Mouse (Mus musculus) forebrain, postnatal 0 days (tissue): Measurements from ENCODE around the gene Rdm1. TPM values are rescaled to one million over a fixed set of nuclear protein-coding genes. Genes with fewer than 3 reads are reported as not detected.
"Not testable (repeated sequence)": the region's sequence is repeated elsewhere in the genome, so short reads cannot be mapped to it uniquely, and the experiment has no call there.

ENCODE experiments used
- ATAC-seq: fragments of 200-750 bp; cut with Nextera tagmentation; 2 replicates; pipeline ENCODE4 v1.8.0; 2017; ENCODE audit warnings: mild to moderate bottlenecking, moderate library complexity
- DNase-seq: peaks from one replicate; pipeline ENCODE4 v3.0.0-alpha.2; 2015
- H3K27ac ChIP-seq: fragments of 300-500 bp; sonication (generic); 2 replicates; pipeline ENCODE4 v1.5.1; 2014; ENCODE audit warnings: low read depth, mild to moderate bottlenecking, antibody characterized with exemption, low read length, moderate library complexity, mixed read lengths
- H3K27me3 ChIP-seq: fragments of 300-500 bp; sonication (generic); 2 replicates; pipeline ENCODE4 v1.6.1; 2014; ENCODE audit warnings: mild to moderate bottlenecking, low read length, mixed read lengths; ENCODE audit not compliant: insufficient read depth
- H3K36me3 ChIP-seq: fragments of 300-500 bp; sonication (generic); 2 replicates; pipeline ENCODE4 v1.6.1; 2014; ENCODE audit warnings: mild to moderate bottlenecking, moderate library complexity; ENCODE audit not compliant: insufficient read depth
- H3K4me1 ChIP-seq: fragments of 300-500 bp; sonication (generic); 2 replicates; pipeline ENCODE4 v1.6.1; 2014; ENCODE audit warnings: antibody characterized with exemption; ENCODE audit not compliant: insufficient read depth
- H3K4me2 ChIP-seq: fragments of 300-500 bp; sonication (generic); 2 replicates; pipeline ENCODE4 v1.6.1; 2014; ENCODE audit warnings: low read depth, mild to moderate bottlenecking, moderate library complexity
- H3K4me3 ChIP-seq: fragments of 300-500 bp; sonication (generic); 2 replicates; pipeline ENCODE4 v1.5.1; 2014; ENCODE audit warnings: low read depth, low read length, mixed read lengths
- H3K9ac ChIP-seq: fragments of 300-500 bp; sonication (generic); 2 replicates; pipeline ENCODE4 v1.6.1; 2014; ENCODE audit warnings: mild to moderate bottlenecking
- H3K9me3 ChIP-seq: fragments of 300-500 bp; sonication (generic); 2 replicates; pipeline ENCODE4 v1.6.1; 2016; ENCODE audit warnings: low read length
- CTCF ChIP-seq: sonication (generic); IDR thresholded peaks from 2 replicates; pipeline ENCODE4 v1.5.1; 2016; ENCODE audit warnings: antibody characterized with exemption, control low read depth, low read depth
- WGBS: fragments of 180-500 bp; shearing (Covaris S2); extraction: QIAGEN DNeasy Blood & Tissue Kit; methylation state at CpG from one replicate; pipeline ENCODE4 v1.1.7; 2014; 5-methylcytosine and 5-hydroxymethylcytosine counted together
- polyA plus RNA-seq: library from polyadenylated mRNA; unstranded; fragments of >200 nt; fragmentation: Nextera tagmentation; extraction: Ambion mirVana; gene quantifications from 2 replicates; pipeline ENCODE4 v1.2.1, GENCODE M21; 2015
- total RNA-seq: library from RNA; depleted of rRNA; stranded (reverse); fragments of >200 nt; gene quantifications from 2 replicates; pipeline ENCODE4 v1.2.3, GENCODE M21; 2014

Gene Rdm1
- total and polyA plus RNA-seq, 2 experiments from 2014 or later = 4.4 to 9.0 TPM

DNA sequence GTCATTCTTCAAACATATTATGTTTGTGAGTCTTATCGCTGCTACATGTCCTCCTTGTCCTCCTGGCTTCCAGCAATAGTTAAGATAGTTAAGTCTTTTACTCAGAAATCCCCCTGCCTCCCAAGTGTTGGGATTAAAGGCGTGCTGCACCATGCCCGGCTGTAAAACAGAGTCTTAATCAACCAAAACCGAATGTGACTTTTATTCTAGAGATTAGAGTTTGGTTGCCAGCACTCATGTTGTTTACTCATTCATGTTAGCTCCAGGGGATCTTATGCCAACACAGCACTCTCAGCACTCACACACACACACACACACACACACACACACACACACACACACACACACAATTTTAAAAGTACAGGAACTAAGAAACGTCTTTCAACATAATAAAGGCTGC, 15.9 kb downstream of the Rdm1 start:
- H3K9me3 ChIP-seq = no peaks in the 10 kb centered on the region
- H3K4me2 ChIP-seq = no peak overlapping the region
- H3K9ac ChIP-seq = no peak overlapping the region
- peaks cover 3% of the 10 kb centered on the region; the same call in 1 of the 2 replicates for H3K4me1 ChIP-seq
- H3K27me3 ChIP-seq = no peaks in the 10 kb centered on the region
- ATAC-seq = no peak
- H3K36me3 ChIP-seq = no peaks in the 10 kb centered on the region
- H3K27ac ChIP-seq = no peak overlapping the region
- H3K4me3 ChIP-seq = no peak overlapping the region
- no peak for TF ChIP-seq CTCF
- no peak for DNase-seq
- 46% methylated on average over 5 of the region's 5 CpGs for WGBS

GRCm38 (mm10) chr11:101644591-101644990, 17.6 kb downstream of the Rdm1 start:
- Histone ChIP-seq H3K4me2 (no peak overlapping the region), H3K9me3 (no peaks in the 10 kb centered on the region), H3K36me3 (no peaks in the 10 kb centered on the region), H3K27ac (no peak overlapping the region), H3K4me3 (no peak overlapping the region), H3K4me1 (peaks cover 3% of the 10 kb centered on the region; the same call in 1 of the 2 replicates), H3K9ac (no peak overlapping the region), H3K27me3 (no peaks in the 10 kb centered on the region)
- WGBS = 57% methylated on average over 3 of the region's 3 CpGs
- ATAC-seq (no peak), DNase-seq (no peak)
- TF ChIP-seq CTCF = no peak

GRCm38 (mm10) chr11:101645043-101645410, 18.0 kb downstream of the Rdm1 start:
- H3K27me3 ChIP-seq, H3K36me3 ChIP-seq, H3K4me1 ChIP-seq, H3K27ac ChIP-seq, ATAC-seq, H3K9me3 ChIP-seq, H3K4me3 ChIP-seq, H3K4me2 ChIP-seq, DNase-seq, H3K9ac ChIP-seq: not testable (repeated sequence)
- WGBS = 3% methylated on average over 4 of the region's 4 CpGs

DNA sequence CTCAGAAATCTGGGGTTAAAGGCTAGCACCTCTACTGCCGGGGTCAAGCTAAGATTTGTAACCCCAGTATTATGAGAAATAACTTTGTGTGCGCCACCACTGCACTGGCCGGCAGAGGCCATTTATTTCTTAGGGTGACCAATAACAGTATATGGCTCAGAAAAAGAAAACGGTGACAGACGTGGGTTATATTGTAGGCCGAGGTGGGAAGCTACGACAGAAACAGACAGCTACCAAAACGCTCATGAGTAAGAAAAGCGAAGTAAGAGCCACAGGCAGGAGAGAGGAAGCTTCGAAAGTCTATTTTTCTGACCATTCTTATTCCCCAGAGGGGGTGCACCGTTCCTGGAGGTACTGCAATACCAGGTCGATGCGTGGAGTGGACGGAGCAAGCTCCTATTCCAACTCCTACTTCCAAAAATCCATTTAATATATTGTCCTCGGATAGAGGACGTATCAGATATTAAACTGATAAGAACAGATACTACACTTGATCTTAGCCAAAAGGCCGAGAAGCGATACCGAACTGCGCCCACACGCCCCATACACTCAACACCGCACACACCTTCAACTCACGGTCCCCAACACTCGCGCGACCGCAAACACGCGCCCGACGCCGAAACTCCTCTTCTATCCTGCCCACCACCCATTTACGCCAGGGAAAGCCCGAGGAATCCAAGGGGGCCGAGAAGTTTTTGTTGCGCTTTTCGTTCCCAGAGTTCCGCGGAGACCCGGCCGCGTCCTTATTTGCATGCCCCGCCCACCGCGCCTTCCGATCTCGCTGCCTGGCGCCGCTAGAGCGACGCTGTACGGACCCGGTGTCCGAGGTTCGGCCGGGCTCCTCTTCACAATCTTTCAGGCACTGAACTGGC, 18.7 kb downstream of the Rdm1 start:
- peak overlapping the region; percentile 91 for H3K27ac ChIP-seq
- peak; percentile 79 for ATAC-seq
- not testable (repeated sequence) for H3K9me3 ChIP-seq, H3K4me1 ChIP-seq, H3K36me3 ChIP-seq, H3K27me3 ChIP-seq
- peak overlapping the region; percentile 21 for H3K4me3 ChIP-seq
- peak overlapping the region; percentile 50 for H3K4me2 ChIP-seq
- peak overlapping the region; percentile 76 for H3K9ac ChIP-seq
- DNase-seq = peak; percentile 93
- under 1% methylated on average over 43 of the region's 56 CpGs for WGBS
- peak; percentile 17; the same call in 1 of the 2 replicates for TF ChIP-seq CTCF

DNA sequence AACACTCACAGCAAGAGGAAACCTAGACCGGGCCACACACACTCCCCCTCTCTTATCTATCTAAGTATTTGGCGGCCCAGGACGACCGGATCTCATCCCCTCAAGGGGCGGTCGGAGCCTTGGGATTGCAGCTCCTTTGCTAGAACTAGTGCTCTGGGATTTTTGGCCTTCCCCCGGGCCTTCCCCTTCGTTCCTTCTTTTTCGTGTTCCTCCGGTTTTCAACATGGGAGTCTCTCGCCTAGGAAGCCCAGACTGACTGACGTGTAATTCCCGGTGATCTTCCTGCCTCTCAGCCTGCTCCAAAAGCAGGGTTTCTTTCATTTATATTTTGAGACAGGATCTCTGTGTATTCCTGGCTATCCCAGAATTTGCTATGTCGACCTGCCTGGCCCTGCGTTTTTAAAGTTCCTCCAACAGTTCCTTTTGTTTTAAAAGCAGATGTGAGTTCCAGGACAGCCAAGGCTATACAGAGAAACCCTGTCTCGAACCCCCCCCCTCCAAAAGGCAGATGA, 19.3 kb downstream of the Rdm1 start:
- DNase-seq (peak; percentile 56), ATAC-seq (peak; percentile 12)
- peak overlapping the region; percentile 21 for H3K4me3 ChIP-seq
- peak overlapping the region; percentile 76 for H3K9ac ChIP-seq
- H3K36me3 ChIP-seq, H3K9me3 ChIP-seq, H3K4me1 ChIP-seq, H3K27me3 ChIP-seq: not testable (repeated sequence)
- WGBS = 12% methylated on average over 13 of the region's 16 CpGs
- H3K27ac ChIP-seq = peak overlapping the region; percentile 91
- H3K4me2 ChIP-seq = peak overlapping the region; percentile 50

- not testable (repeated sequence) for H3K9me3 ChIP-seq, H3K4me1 ChIP-seq, H3K36me3 ChIP-seq, DNase-seq, H3K4me2 ChIP-seq, H3K4me3 ChIP-seq, H3K9ac ChIP-seq, ATAC-seq, H3K27me3 ChIP-seq, H3K27ac ChIP-seq
- WGBS = 93% methylated on average over 10 of the region's 10 CpGs
Observed at GRCm38 (mm10) chr11:101647093-101647492, 20.1 kb downstream of the Rdm1 start.

DNA sequence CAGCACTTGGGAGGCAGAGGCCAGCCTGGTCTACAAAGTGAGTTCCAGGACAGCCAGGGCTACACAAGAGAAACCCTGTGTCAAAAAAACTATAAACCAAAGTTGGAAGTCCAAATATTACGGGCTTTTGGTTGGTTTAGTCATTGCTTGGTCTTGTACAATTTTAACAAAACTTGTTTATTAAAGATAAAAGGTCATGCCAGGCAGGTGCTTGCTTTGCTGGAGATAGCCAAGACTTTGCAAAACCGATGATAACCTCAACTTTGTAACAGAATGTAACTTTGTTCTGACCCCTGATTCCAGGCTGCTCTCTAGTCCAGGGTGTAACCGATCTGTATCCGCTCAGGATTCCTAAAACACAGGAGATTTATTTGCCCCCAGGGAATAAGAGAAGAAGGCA, 29.4 kb downstream of the Rdm1 start:
- WGBS = 93% methylated on average over 4 of the region's 4 CpGs
- no peaks in the 10 kb centered on the region for H3K27me3 ChIP-seq
- no peak for DNase-seq
- no peak for TF ChIP-seq CTCF
- ATAC-seq = no peak
- H3K4me3 ChIP-seq = no peak overlapping the region
- H3K27ac ChIP-seq = no peak overlapping the region
- H3K9me3 ChIP-seq = no peaks in the 10 kb centered on the region
- peaks cover 4% of the 10 kb centered on the region; the same call in 1 of the 2 replicates for H3K4me1 ChIP-seq
- H3K36me3 ChIP-seq = no peaks in the 10 kb centered on the region
- no peak overlapping the region for H3K9ac ChIP-seq
- no peak overlapping the region for H3K4me2 ChIP-seq
